Mouse (Mus musculus) heart, embryonic 12.5 days (tissue): ENCODE measurements around the gene Il11. TPM values are rescaled to one million over a fixed set of nuclear protein-coding genes. Genes with fewer than 3 reads are reported as not detected.

Experiments
- polyA plus RNA-seq: library from polyadenylated mRNA; unstranded; fragments of >200 nt; fragmentation: Nextera tagmentation; extraction: Ambion mirVana; gene quantifications from 2 replicates; pipeline ENCODE4 v1.2.1, GENCODE M21; 2016

Il11 gene
- polyA plus RNA-seq, 1 experiment from 2014 or later = 0.28 TPM

Other genes starting within 250 kb of the Il11 start
- 1.4 and 1.6 TPM in 2 replicates for gene Syt5, start 235.3 kb downstream of the Il11 start, polyA plus RNA-seq
- gene Ptprh, start 178.8 kb downstream of the Il11 start, polyA plus RNA-seq = not detected in 2 replicates
- gene Tmem86b, start 151.4 kb downstream of the Il11 start, polyA plus RNA-seq = 3.2 and 3.7 TPM in 2 replicates
- gene Ppp6r1, start 123.8 kb downstream of the Il11 start, polyA plus RNA-seq = 9.8 and 10.2 TPM in 2 replicates
- 78.2 and 84.7 TPM in 2 replicates for gene Hspbp1, start 97.8 kb downstream of the Il11 start, polyA plus RNA-seq
- gene Brsk1, start 92.3 kb downstream of the Il11 start, polyA plus RNA-seq = 1.0 and 1.7 TPM in 2 replicates
- 0.08 TPM in 1 of 2 replicates, not detected in the other for gene Tmem150b, start 57.6 kb downstream of the Il11 start, polyA plus RNA-seq
- 60.7 and 65.0 TPM in 2 replicates for gene Kmt5c, start 42.7 kb downstream of the Il11 start, polyA plus RNA-seq
- gene Cox6b2, start 29.8 kb downstream of the Il11 start, polyA plus RNA-seq = 41.0 and 44.4 TPM in 2 replicates
- not detected in 2 replicates for gene Fam71e2, start 11.6 kb downstream of the Il11 start, polyA plus RNA-seq
- gene Tmem190, start 78 bp upstream of the Il11 start, polyA plus RNA-seq = not detected in 2 replicates
- gene Tmem238, start 6.8 kb upstream of the Il11 start, polyA plus RNA-seq = 4.6 and 4.8 TPM in 2 replicates
- 279 and 284 TPM in 2 replicates for gene Rpl28, start 10.0 kb upstream of the Il11 start, polyA plus RNA-seq
- gene Ube2s, start 29.7 kb upstream of the Il11 start, polyA plus RNA-seq = 344 and 363 TPM in 2 replicates
- 0.05 TPM in 1 of 2 replicates, not detected in the other for gene Shisa7, start 61.8 kb upstream of the Il11 start, polyA plus RNA-seq
- 3.9 and 4.4 TPM in 2 replicates for gene Isoc2b, start 87.4 kb upstream of the Il11 start, polyA plus RNA-seq
- 0.74 and 1.0 TPM in 2 replicates for gene Isoc2a, start 94.3 kb upstream of the Il11 start, polyA plus RNA-seq
- gene Gm36210, start 123.7 kb upstream of the Il11 start, polyA plus RNA-seq = 0.27 and 0.30 TPM in 2 replicates
- 2.6 and 2.9 TPM in 2 replicates for gene Zfp628, start 132.4 kb upstream of the Il11 start, polyA plus RNA-seq
- gene Nat14, start 139.2 kb upstream of the Il11 start, polyA plus RNA-seq = 4.6 and 5.5 TPM in 2 replicates
- gene Ssc5d, start 142.9 kb upstream of the Il11 start, polyA plus RNA-seq = 1.5 and 1.7 TPM in 2 replicates
- 2.1 and 2.6 TPM in 2 replicates for gene Sbk2, start 181.5 kb upstream of the Il11 start, polyA plus RNA-seq
- gene Sbk3, start 188.3 kb upstream of the Il11 start, polyA plus RNA-seq = 0.08 and 0.17 TPM in 2 replicates
- gene Zfp579, start 213.3 kb upstream of the Il11 start, polyA plus RNA-seq = 26.0 and 29.3 TPM in 2 replicates
- 9.8 and 10.4 TPM in 2 replicates for gene Zfp524, start 231.6 kb upstream of the Il11 start, polyA plus RNA-seq
- 28.9 and 31.2 TPM in 2 replicates for gene Fiz1, start 231.8 kb upstream of the Il11 start, polyA plus RNA-seq
- gene Gm44973, start 232.6 kb upstream of the Il11 start, polyA plus RNA-seq = not detected in 2 replicates
- 5.1 and 5.4 TPM in 2 replicates for gene Zfp865, start 237.5 kb upstream of the Il11 start, polyA plus RNA-seq
- 1.5 and 1.7 TPM in 2 replicates for gene Ccdc106, start 237.7 kb upstream of the Il11 start, polyA plus RNA-seq